Comparison of ENCODE assay signal across 8 mouse cellular contexts in genomic region chr4:136202509-136202908, GRCm38 (mm10). TPM values are rescaled to one million over a fixed set of nuclear protein-coding genes. Genes with fewer than 3 reads are reported as not detected.
DNase-seq lines count a peak whose midpoint lies in the region; ATAC-seq lines count a peak whose summit lies in the region.

No protein-coding gene starts in this region.

- 4% methylated on average over 9 of the region's 9 CpGs for WGBS in hindbrain, embryonic 11.5 days
- 3% methylated on average over 9 of the region's 9 CpGs for WGBS in hindbrain, embryonic 16.5 days

- intact Hi-C loops in left cerebral cortex, postnatal 36 days (cut with DNase I), result loop anchor here (5.0 kb wide), 1 partner anchor 40 kb away; no protein-coding TSS in a partner anchor

- no peak overlapping the region for H3K4me2 ChIP-seq in hindbrain, embryonic 11.5 days (replicated peaks; ENCODE audit: low read depth, low read length)
- H3K4me2 ChIP-seq in hindbrain, embryonic 16.5 days (ENCODE audit: low read length), result no peak overlapping the region

- H3K27ac ChIP-seq in hindbrain, embryonic 11.5 days (ENCODE audit: low read depth, low read length), result no peak overlapping the region
- no peak overlapping the region for H3K27ac ChIP-seq in hindbrain, embryonic 16.5 days (ENCODE audit: low read depth, low read length)

- no peak overlapping the region for H3K4me3 ChIP-seq in hindbrain, embryonic 11.5 days (ENCODE audit: low read depth, low read length)
- H3K4me3 ChIP-seq in hindbrain, embryonic 16.5 days (ENCODE audit: low read length), result no peak overlapping the region

- DNase-seq in hindbrain, embryonic 11.5 days (ENCODE audit: low spot score), result peak; percentile 93
- peak; percentile 66 for DNase-seq in adipocyte (ENCODE audit: low spot score)
- peak; percentile 48 to 51 for DNase-seq in gastrocnemius, adult 8-10 months (ENCODE audit: low spot score in 2 of 2)
- peak; percentile 38 to 48 for DNase-seq in left cerebral cortex, postnatal 36 days (ENCODE audit: low spot score in 2 of 2)
- peak; percentile 75 for DNase-seq in ovary, postnatal 14 days (ENCODE audit: low spot score)
- DNase-seq in urinary bladder, postnatal 4 days (ENCODE audit: low spot score in 2 of 2), result peak; percentile 61 to 85

- H3K9ac ChIP-seq in hindbrain, embryonic 11.5 days (ENCODE audit: low read depth, low read length), result no peak overlapping the region
- no peak overlapping the region for H3K9ac ChIP-seq in hindbrain, embryonic 16.5 days (ENCODE audit: low read depth, low read length)

- no peaks in the 10 kb centered on the region for H3K9me3 ChIP-seq in hindbrain, embryonic 11.5 days (ENCODE audit: control insufficient read depth, low read length)
- no peaks in the 10 kb centered on the region for H3K9me3 ChIP-seq in hindbrain, embryonic 16.5 days (ENCODE audit: control insufficient read depth, low read length)

- no peaks in the 10 kb centered on the region for H3K27me3 ChIP-seq in hindbrain, embryonic 11.5 days (ENCODE audit: control insufficient read depth, insufficient read depth, low read length)
- H3K27me3 ChIP-seq in hindbrain, embryonic 16.5 days (replicated peaks; ENCODE audit: control insufficient read depth, insufficient read depth, low read length), result no peaks in the 10 kb centered on the region

- peaks cover 4% of the 10 kb centered on the region for H3K4me1 ChIP-seq in hindbrain, embryonic 11.5 days (replicated peaks; ENCODE audit: control insufficient read depth, insufficient read depth, low read length)
- H3K4me1 ChIP-seq in hindbrain, embryonic 16.5 days (ENCODE audit: control insufficient read depth, insufficient read depth, low read depth, low read length), result peaks cover 9% of the 10 kb centered on the region

- ATAC-seq in hindbrain, embryonic 11.5 days (ENCODE audit: low FRiP score), result no peak
- ATAC-seq in hindbrain, embryonic 16.5 days, result no peak
- ATAC-seq in CD4-positive, CD25-positive, alpha-beta regulatory T cell, adult 4 months, result peak; percentile 42

- H3K36me3 ChIP-seq in hindbrain, embryonic 11.5 days (ENCODE audit: control insufficient read depth, insufficient read depth, low read length), result no peaks in the 10 kb centered on the region
- H3K36me3 ChIP-seq in hindbrain, embryonic 16.5 days (ENCODE audit: control insufficient read depth, insufficient read depth, low read length), result no peaks in the 10 kb centered on the region

RNA-seq across cellular contexts. Expression of gene Asap3, which starts 3.7 kb away (rescaled TPM):
- polyA plus RNA-seq in hindbrain, embryonic 11.5 days (2014; fragmentation: Nextera tagmentation; extraction: Ambion mirVana), result 2.5 and 3.3 TPM in 2 replicates
- polyA plus RNA-seq in hindbrain, embryonic 16.5 days (2015; fragmentation: Nextera tagmentation; extraction: Ambion mirVana), result 6.2 and 7.9 TPM in 2 replicates
- polyA plus RNA-seq in CD4-positive, CD25-positive, alpha-beta regulatory T cell, adult 4 months (2017; shearing (Covaris generic)), result not detected
- 1 to 10 TPM in 2 of 4 experiments, under 1 TPM in 2; 0.92 to 1.3 (median 1.1) TPM for total RNA-seq in gastrocnemius, adult 8-10 months (2022)
- 1 to 10 TPM; 2.2 to 2.5 TPM for total RNA-seq in left cerebral cortex, postnatal 36 days (2021)

RNA-seq across cellular contexts. Expression of gene E2f2, which starts 30.3 kb away (rescaled TPM):
- polyA plus RNA-seq in hindbrain, embryonic 11.5 days (2014; fragmentation: Nextera tagmentation; extraction: Ambion mirVana), result 5.5 and 6.2 TPM in 2 replicates
- polyA plus RNA-seq in hindbrain, embryonic 16.5 days (2015; fragmentation: Nextera tagmentation; extraction: Ambion mirVana), result 3.4 TPM in 2 replicates
- polyA plus RNA-seq in CD4-positive, CD25-positive, alpha-beta regulatory T cell, adult 4 months (2017; shearing (Covaris generic)), result 10 to 100 TPM; 14.5 to 29.6 TPM
- total RNA-seq in gastrocnemius, adult 8-10 months (2022), result 1 to 10 TPM in 3 of 4 experiments, under 1 TPM in 1; 0.85 to 1.7 (median 1.5) TPM
- under 1 TPM; 0.61 to 0.72 TPM for total RNA-seq in left cerebral cortex, postnatal 36 days (2021)

RNA-seq across cellular contexts. Expression of gene Tcea3, which starts 45.0 kb away (rescaled TPM):
- polyA plus RNA-seq in hindbrain, embryonic 11.5 days (2014; fragmentation: Nextera tagmentation; extraction: Ambion mirVana), result 3.1 and 5.2 TPM in 2 replicates
- 2.1 and 3.5 TPM in 2 replicates for polyA plus RNA-seq in hindbrain, embryonic 16.5 days (2015; fragmentation: Nextera tagmentation; extraction: Ambion mirVana)
- 1 to 10 TPM in 1 of 2 experiments, not detected in 1; 1.2 TPM for polyA plus RNA-seq in CD4-positive, CD25-positive, alpha-beta regulatory T cell, adult 4 months (2017; shearing (Covaris generic))
- total RNA-seq in gastrocnemius, adult 8-10 months (2022), result 100 to 1,000 TPM; 380 to 439 (median 413) TPM
- total RNA-seq in left cerebral cortex, postnatal 36 days (2021), result under 1 TPM; 0.63 to 0.74 TPM

RNA-seq across cellular contexts. Expression of gene Id3, which starts 59.2 kb away (rescaled TPM):
- polyA plus RNA-seq in hindbrain, embryonic 11.5 days (2014; fragmentation: Nextera tagmentation; extraction: Ambion mirVana), result 453 and 482 TPM in 2 replicates
- 214 and 226 TPM in 2 replicates for polyA plus RNA-seq in hindbrain, embryonic 16.5 days (2015; fragmentation: Nextera tagmentation; extraction: Ambion mirVana)
- polyA plus RNA-seq in CD4-positive, CD25-positive, alpha-beta regulatory T cell, adult 4 months (2017; shearing (Covaris generic)), result 100 to 1,000 TPM; 388 to 433 TPM
- total RNA-seq in gastrocnemius, adult 8-10 months (2022), result 10 to 100 TPM in 1 of 4 experiments, 1 to 10 TPM in 3; 8.7 to 16.7 (median 9.6) TPM
- 10 to 100 TPM; 35.3 to 40.7 TPM for total RNA-seq in left cerebral cortex, postnatal 36 days (2021)

Comparison
In these comparisons a context has a peak if more than half of its experiments do, and no peak if none do; other contexts are left out.
1. DNase-seq: peak in every context shown above with its lines; median percentile 93 in hindbrain, embryonic 11.5 days; 75 in ovary, postnatal 14 days; 73 in urinary bladder, postnatal 4 days; 66 in adipocyte; 50 in gastrocnemius, adult 8-10 months; 43 in left cerebral cortex, postnatal 36 days.